Comparison of ENCODE assay signal across 24 mouse cellular contexts in the genomic region with DNA sequence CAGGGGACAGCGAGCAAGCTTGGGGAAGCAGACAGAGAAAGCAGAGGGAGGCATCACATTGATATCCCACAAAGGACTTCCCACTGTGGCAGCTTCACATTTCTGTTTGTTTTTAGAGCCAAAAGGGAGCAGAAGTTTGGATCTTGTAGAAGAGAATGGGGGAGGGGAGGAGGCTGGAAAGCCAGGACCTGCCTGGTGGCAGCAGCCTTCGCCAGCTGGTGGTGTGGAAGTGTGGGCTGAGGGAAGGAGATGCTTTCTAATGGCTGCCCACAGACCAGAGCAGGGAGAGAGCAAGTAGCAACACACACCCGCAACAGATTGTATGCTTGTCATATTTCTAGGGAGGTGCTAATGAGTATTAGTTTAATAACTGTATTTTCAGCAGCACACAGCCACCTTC.
DNase-seq lines count a peak whose midpoint lies in the region; ATAC-seq lines count a peak whose summit lies in the region.
"Had no signal": no experiment of that assay in that cellular context is flagged by ENCODE, and none has a peak within 500 bp of the region (broad histone marks: within the 10 kb centered on the region; RNA-seq: fewer than 3 reads in every experiment).

No protein-coding gene starts in this region.

- no peak overlapping the region for H3K4me2 ChIP-seq in kidney, embryonic 16.5 days (replicated peaks; ENCODE audit: low read depth, low read length)
- H3K4me2 ChIP-seq: embryonic facial prominence, embryonic 15.5 days; heart, embryonic 12.5 days; hindbrain, embryonic 12.5 days had no signal

- no peak overlapping the region for H3K27ac ChIP-seq in kidney, embryonic 16.5 days (ENCODE audit: low read length)
- H3K27ac ChIP-seq: embryonic facial prominence, embryonic 15.5 days; forebrain, embryonic 10.5 days; gastrocnemius, adult 2 months; hindbrain, embryonic 12.5 days had no signal

- no peak overlapping the region for H3K9ac ChIP-seq in kidney, embryonic 16.5 days (replicated peaks; ENCODE audit: low read length)
- H3K9ac ChIP-seq: embryonic facial prominence, embryonic 15.5 days; heart, embryonic 12.5 days; hindbrain, embryonic 12.5 days had no signal

- no peak for ATAC-seq in megakaryocyte, adult 5-6 weeks (ENCODE audit: poor library complexity, severe bottlenecking)
- ATAC-seq in kidney, embryonic 16.5 days (ENCODE audit: low FRiP score, low TSS enrichment), result no peak
- ATAC-seq: CD4-positive, CD25-positive, alpha-beta regulatory T cell, adult 4 months; forebrain, embryonic 14.5 days; hindbrain, embryonic 16.5 days; inflammation-experienced regulatory T-cells, adult 6 months had no signal

- H3K4me3 ChIP-seq in kidney, embryonic 16.5 days (ENCODE audit: low read length), result no peak overlapping the region
- H3K4me3 ChIP-seq: embryonic facial prominence, embryonic 15.5 days; erythroblast, embryonic 14.5 days; forebrain, embryonic 10.5 days; gastrocnemius, adult 2 months; heart, embryonic 12.5 days; hindbrain, embryonic 12.5 days had no signal

- H3K27me3 ChIP-seq in kidney, embryonic 16.5 days (ENCODE audit: insufficient read depth, low read length), result no peaks in the 10 kb centered on the region
- H3K27me3 ChIP-seq: embryonic facial prominence, embryonic 15.5 days; heart, embryonic 12.5 days; hindbrain, embryonic 12.5 days had no signal

- no peaks in the 10 kb centered on the region for H3K9me3 ChIP-seq in kidney, embryonic 16.5 days (ENCODE audit: low read length)
- H3K9me3 ChIP-seq: embryonic facial prominence, embryonic 15.5 days; hindbrain, embryonic 12.5 days had no signal

- no peaks in the 10 kb centered on the region for H3K36me3 ChIP-seq in kidney, embryonic 16.5 days (ENCODE audit: insufficient read depth, low read length)
- H3K36me3 ChIP-seq: embryonic facial prominence, embryonic 15.5 days; forebrain, embryonic 10.5 days; G1E; heart, embryonic 12.5 days; hindbrain, embryonic 12.5 days had no signal

- DNase-seq in layer of hippocampus, adult 18-20 months (ENCODE audit: low spot score in 2 of 2), result peak; percentile 11 to 47
- no peak for DNase-seq in layer of hippocampus, adult 8-10 months (ENCODE audit: low spot score in 2 of 2)
- DNase-seq in brain, adult 2 months (ENCODE audit: low read depth, low spot score), result peak; percentile 87
- DNase-seq in cerebellum, adult 11-12 months, result peak; percentile 71
- peak; percentile 72 for DNase-seq in cerebellum, adult 9-11 months
- DNase-seq in kidney, adult 18-20 months, result no peak
- DNase-seq: adrenal gland, postnatal 10 days; B cell, adult 2 months; embryo, embryonic 11 days; gastrocnemius, adult 2 months; gastrocnemius, postnatal 25 days; heart, postnatal 36 days had no signal

- no peaks in the 10 kb centered on the region for H3K4me1 ChIP-seq in kidney, embryonic 16.5 days (ENCODE audit: insufficient read depth, low read length)
- H3K4me1 ChIP-seq: embryonic facial prominence, embryonic 15.5 days; forebrain, embryonic 10.5 days; heart, embryonic 12.5 days; hindbrain, embryonic 12.5 days had no signal

- 73% methylated on average over 3 of the region's 3 CpGs for WGBS in kidney, embryonic 16.5 days

Comparison
In these comparisons a context has a peak if more than half of its experiments do, and no peak if none do; other contexts are left out.
1. DNase-seq: peak in layer of hippocampus, adult 18-20 months (2 of 2), brain, adult 2 months (single experiment), cerebellum, adult 11-12 months (single experiment) and cerebellum, adult 9-11 months (single experiment); none in layer of hippocampus, adult 8-10 months (0 of 2) and kidney, adult 18-20 months (single experiment).